Mouse (Mus musculus) limb, embryonic 14.5 days (tissue): ENCODE measurements around the gene Wdr48. TPM values are rescaled to one million over a fixed set of nuclear protein-coding genes. Genes with fewer than 3 reads are reported as not detected.

Experiments used
- ATAC-seq: fragments of 200-750 bp; cut with Nextera tagmentation; 2 replicates; pipeline ENCODE4 v1.8.0; 2017; ENCODE audit warnings: low read depth, moderate number of reproducible peaks, moderate TSS enrichment; ENCODE audit not compliant: low FRiP score
- DNase-seq: peaks from one replicate; pipeline ENCODE4 v3.0.0-alpha.2; 2015; ENCODE audit warnings: low spot score
- H3K27ac ChIP-seq: fragments of 300-500 bp; sonication (generic); replicated peaks from 2 replicates; pipeline ENCODE4 v1.5.1; 2014; ENCODE audit warnings: low read depth, mild to moderate bottlenecking, low read length, moderate library complexity, mixed read lengths
- H3K27me3 ChIP-seq: fragments of 300-500 bp; sonication (generic); 2 replicates; pipeline ENCODE4 v1.6.1; 2014; ENCODE audit warnings: low read length, mixed read lengths; ENCODE audit not compliant: control insufficient read depth, insufficient read depth
- H3K36me3 ChIP-seq: fragments of 300-500 bp; sonication (generic); 2 replicates; pipeline ENCODE4 v1.6.1; 2014; ENCODE audit warnings: mild to moderate bottlenecking, low read length, moderate library complexity, mixed read lengths; ENCODE audit not compliant: control insufficient read depth, insufficient read depth
- H3K4me1 ChIP-seq: fragments of 300-500 bp; sonication (generic); 2 replicates; pipeline ENCODE4 v1.6.1; 2014; ENCODE audit warnings: antibody characterized with exemption, low read length, mixed read lengths; ENCODE audit not compliant: control insufficient read depth, insufficient read depth
- H3K4me2 ChIP-seq: fragments of 300-500 bp; sonication (generic); replicated peaks from 2 replicates; pipeline ENCODE4 v1.6.1; 2014; ENCODE audit warnings: low read depth, mild to moderate bottlenecking, low read length, moderate library complexity; ENCODE audit not compliant: severe bottlenecking
- H3K4me3 ChIP-seq: fragments of 300-500 bp; sonication (generic); replicated peaks from 2 replicates; pipeline ENCODE4 v1.5.1; 2014; ENCODE audit warnings: low read length
- H3K9ac ChIP-seq: fragments of 300-500 bp; sonication (generic); 2 replicates; pipeline ENCODE4 v1.6.1; 2014; ENCODE audit warnings: mild to moderate bottlenecking, low read depth, low read length, moderate library complexity; ENCODE audit not compliant: severe bottlenecking
- H3K9me3 ChIP-seq: fragments of 300-500 bp; sonication (generic); 2 replicates; pipeline ENCODE4 v1.6.1; 2016; ENCODE audit warnings: low read length; ENCODE audit not compliant: control insufficient read depth
- POLR2A ChIP-seq: fragments of 200-500 bp; IDR thresholded peaks from 2 replicates; pipeline ENCODE4 v1.8.0; 2012; ENCODE audit warnings: inconsistent platforms, mild to moderate bottlenecking, moderate library complexity, borderline replicate concordance; ENCODE audit not compliant: insufficient read depth, insufficient read length; ENCODE audit errors: extremely low read depth
- WGBS: fragments of 180-500 bp; shearing (Covaris S2); extraction: QIAGEN DNeasy Blood & Tissue Kit; methylation state at CpG from one replicate; pipeline ENCODE4 v1.1.7; 2014; 5-methylcytosine and 5-hydroxymethylcytosine counted together
- polyA plus RNA-seq, 2 experiments: library from polyadenylated mRNA; depleted of rRNA in 1 of 2; stranded (reverse) in 1 of 2; unstranded in 1 of 2; fragments of >200 nt; fragmentation: Nextera tagmentation in 1 of 2; extraction: Ambion mirVana in 1 of 2; gene quantifications; 2 replicates each; pipeline versions ENCODE4 v1.2.1 to v1.2.3; 2012 to 2014

Wdr48 gene
- polyA plus RNA-seq, 2 experiments: 50.5 to 62.9 TPM

DNA sequence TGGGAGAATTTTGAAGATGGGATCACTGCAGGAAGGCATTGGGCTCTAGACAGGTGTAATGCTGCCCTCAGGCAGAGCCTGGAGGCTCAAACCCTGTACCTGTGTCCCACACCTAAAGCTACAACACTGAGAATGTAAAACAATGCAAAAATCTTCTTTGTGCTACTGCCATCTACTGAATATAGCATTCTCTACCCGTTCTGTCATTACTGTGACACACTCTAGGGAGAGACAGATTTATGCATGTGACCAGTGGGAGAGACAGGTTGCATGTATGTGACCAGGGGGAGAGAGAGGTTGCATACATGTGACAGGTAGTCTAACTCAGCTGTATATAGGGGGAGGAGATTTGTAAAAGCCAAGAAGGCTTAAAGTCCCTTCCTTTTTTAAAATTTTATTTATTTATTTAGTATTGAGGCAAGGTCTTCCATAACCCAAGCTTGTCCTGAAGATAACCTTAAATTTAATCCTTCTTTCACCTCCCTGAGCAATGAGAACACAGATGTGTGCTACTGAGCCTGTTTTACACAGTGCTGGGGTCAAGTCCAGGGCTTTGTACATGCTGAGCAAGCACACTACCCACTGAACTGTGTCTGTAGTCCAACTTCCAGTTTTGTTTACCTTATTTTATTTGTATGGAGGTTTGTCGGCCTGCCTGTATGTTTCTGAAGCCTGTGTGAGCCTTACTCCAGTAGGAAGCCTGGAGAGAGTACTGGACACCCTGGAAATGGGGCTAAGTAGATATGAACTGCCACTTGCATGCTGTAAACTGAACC is 41.4 kb upstream of the Wdr48 start:
- H3K27me3 ChIP-seq: no peaks in the 10 kb centered on the region
- WGBS: 60% methylated on average over 2 of the region's 2 CpGs
- no peak for ATAC-seq

DNA sequence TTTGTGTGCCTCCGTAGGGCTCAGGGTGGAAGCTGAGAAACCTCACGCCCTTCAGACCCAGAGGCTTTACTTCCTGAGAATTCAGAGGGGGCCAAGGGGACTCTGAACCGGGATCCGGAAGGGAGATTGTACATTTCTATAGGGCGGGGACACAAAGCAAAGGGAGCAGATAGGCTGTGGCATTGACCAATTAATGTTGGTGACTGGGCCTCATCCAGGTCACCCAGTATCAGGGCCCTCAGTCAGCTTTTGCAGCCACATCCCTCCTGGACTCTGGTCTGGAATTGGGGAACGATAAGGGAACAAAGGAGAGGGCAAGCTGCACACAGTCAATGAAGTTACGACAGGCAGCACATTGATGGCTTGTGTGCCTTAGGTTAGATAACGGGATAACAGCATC is 40.5 kb upstream of the Wdr48 start:
- WGBS: 74% methylated on average over 8 of the region's 8 CpGs
- no peak for TF ChIP-seq POLR2A
- no peaks in the 10 kb centered on the region for H3K4me1 ChIP-seq
- no peak overlapping the region for H3K4me2 ChIP-seq
- H3K9me3 ChIP-seq: no peaks in the 10 kb centered on the region
- H3K27ac ChIP-seq: no peak overlapping the region
- no peaks in the 10 kb centered on the region for H3K36me3 ChIP-seq
- no peak overlapping the region for H3K4me3 ChIP-seq
- no peaks in the 10 kb centered on the region for H3K27me3 ChIP-seq
- H3K9ac ChIP-seq: no peak overlapping the region
- DNase-seq: no peak
- no peak for ATAC-seq

More for the DNA sequence above, 41.4 kb upstream of the Wdr48 start:
- no peak for DNase-seq
- TF ChIP-seq POLR2A: no peak
- Histone ChIP-seq H3K9ac (no peak overlapping the region), H3K36me3 (no peaks in the 10 kb centered on the region), H3K27ac (no peak overlapping the region), H3K4me1 (no peaks in the 10 kb centered on the region), H3K9me3 (no peaks in the 10 kb centered on the region), H3K4me2 (no peak overlapping the region), H3K4me3 (no peak overlapping the region)

DNA sequence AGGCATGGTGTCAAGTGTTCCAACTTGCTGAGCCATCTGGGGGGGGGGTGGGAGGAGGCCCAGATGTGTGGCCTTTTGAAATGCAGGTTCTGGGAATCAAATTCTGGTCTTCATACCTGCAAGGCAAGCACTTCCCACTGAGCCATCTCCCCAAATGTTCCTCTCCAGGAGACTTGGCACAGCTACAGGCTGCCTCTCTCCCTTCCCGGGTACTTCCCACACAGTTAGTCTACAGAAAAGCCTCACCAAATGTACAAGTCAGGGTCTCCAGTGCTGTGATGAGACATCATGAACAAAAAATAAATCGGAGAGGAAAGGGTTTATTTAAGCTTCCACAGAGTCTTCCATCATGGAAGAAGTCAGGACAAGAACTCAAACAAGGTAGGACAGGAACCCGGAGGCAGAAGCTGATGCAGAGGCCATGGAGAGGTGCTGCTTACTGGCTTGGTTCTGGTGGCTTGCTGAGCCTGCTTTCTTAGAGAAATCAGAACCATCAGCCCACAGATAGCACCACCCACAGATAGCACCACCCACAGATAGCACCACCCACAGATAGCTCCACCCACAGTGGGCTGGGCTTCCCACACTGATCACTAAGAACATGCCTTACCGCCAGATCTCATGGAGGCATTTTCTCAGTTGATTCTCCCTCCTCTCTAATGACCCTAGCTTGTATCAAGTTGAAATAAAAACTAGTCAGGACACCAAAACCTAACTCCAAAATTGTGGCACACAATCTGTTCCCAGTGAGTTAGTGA is 7.4 kb upstream of the Wdr48 start:
- no peaks in the 10 kb centered on the region for H3K9me3 ChIP-seq
- DNase-seq (no peak), ATAC-seq (no peak)
- no peak overlapping the region for H3K9ac ChIP-seq
- no peaks in the 10 kb centered on the region for H3K36me3 ChIP-seq
- no peak overlapping the region for H3K27ac ChIP-seq
- H3K4me2 ChIP-seq: no peak overlapping the region
- H3K27me3 ChIP-seq: no peaks in the 10 kb centered on the region
- WGBS: 69% methylated on average over 4 of the region's 4 CpGs
- no peak overlapping the region for H3K4me3 ChIP-seq
- H3K4me1 ChIP-seq: no peaks in the 10 kb centered on the region
- TF ChIP-seq POLR2A: no peak

DNA sequence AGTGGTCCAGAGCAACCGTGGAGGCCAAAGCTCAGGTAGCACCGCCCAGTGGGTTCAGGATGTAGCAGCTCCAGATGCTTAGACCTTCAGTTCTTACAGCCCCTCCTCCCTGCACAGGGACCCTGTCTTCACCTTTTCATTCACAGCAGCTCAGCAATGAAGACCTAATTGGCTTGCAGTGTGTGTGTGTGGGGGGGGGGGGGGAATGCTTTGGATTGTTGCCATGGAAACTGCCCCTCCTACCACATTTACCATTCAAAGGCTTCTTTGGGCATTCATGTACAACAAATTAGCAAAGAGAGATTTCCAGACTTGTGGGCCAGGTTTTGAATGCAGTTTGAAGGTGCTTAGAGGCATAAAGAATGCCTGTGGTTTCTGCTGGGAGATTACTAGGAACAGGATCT is 5.8 kb upstream of the Wdr48 start:
- H3K27me3 ChIP-seq: no peaks in the 10 kb centered on the region
- DNase-seq (no peak), ATAC-seq (no peak)
- H3K9me3 ChIP-seq: no peaks in the 10 kb centered on the region
- no peak overlapping the region for H3K4me3 ChIP-seq
- no peak overlapping the region for H3K27ac ChIP-seq
- 47% methylated on average over 2 of the region's 2 CpGs for WGBS
- no peak for TF ChIP-seq POLR2A
- no peak overlapping the region for H3K9ac ChIP-seq
- no peak overlapping the region for H3K4me2 ChIP-seq
- H3K4me1 ChIP-seq: no peaks in the 10 kb centered on the region
- H3K36me3 ChIP-seq: no peaks in the 10 kb centered on the region

DNA sequence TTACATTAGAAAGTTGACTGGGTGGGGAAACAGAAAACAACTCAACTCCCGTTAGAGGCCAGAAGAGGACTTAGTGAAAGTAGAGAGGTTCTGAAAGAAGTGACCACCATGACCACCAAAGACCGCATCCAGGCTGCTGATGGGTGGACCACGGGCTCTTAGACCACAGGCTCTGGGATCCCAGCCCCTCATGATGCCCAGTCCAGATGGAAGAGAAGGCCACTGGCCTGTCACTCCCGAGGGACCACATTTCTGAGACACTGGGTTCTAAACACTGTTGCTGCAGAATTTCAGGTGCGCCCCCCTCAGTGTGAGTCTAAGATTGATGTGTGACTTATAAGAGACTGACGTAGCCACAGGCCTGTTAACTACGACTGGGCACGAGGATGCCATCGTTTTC is 5.2 kb upstream of the Wdr48 start:
- no peaks in the 10 kb centered on the region for H3K27me3 ChIP-seq
- no peaks in the 10 kb centered on the region for H3K9me3 ChIP-seq
- no peaks in the 10 kb centered on the region for H3K36me3 ChIP-seq
- DNase-seq (no peak), ATAC-seq (no peak)
- H3K27ac ChIP-seq: no peak overlapping the region
- no peak overlapping the region for H3K4me3 ChIP-seq
- no peak for TF ChIP-seq POLR2A
- H3K4me1 ChIP-seq: peaks cover 3% of the 10 kb centered on the region
- no peak overlapping the region for H3K9ac ChIP-seq
- WGBS: 75% methylated on average over 9 of the region's 9 CpGs
- no peak overlapping the region for H3K4me2 ChIP-seq
